Mouse (Mus musculus) bone marrow macrophage, adult 2 months (primary cell): ENCODE measurements around the gene Styx. TPM values are rescaled to one million over a fixed set of nuclear protein-coding genes. Genes with fewer than 3 reads are reported as not detected.
A peak's percentile ranks its signal among the peaks of the same experiment; 100 is the strongest.
"Not testable (repeated sequence)": the region's sequence is repeated elsewhere in the genome, so short reads cannot be mapped to it uniquely, and the experiment has no call there.

Source experiments
- H3K27ac ChIP-seq: 2 replicates; pipeline ENCODE4 v1.5.1; 2012; ENCODE audit warnings: low read depth, low read length; ENCODE audit not compliant: insufficient read depth
- H3K4me1 ChIP-seq: 2 replicates; pipeline ENCODE4 v1.6.1; 2012; ENCODE audit warnings: low read length; ENCODE audit not compliant: control insufficient read depth, insufficient read depth
- H3K4me3 ChIP-seq: 2 replicates; pipeline ENCODE4 v1.5.1; 2012; ENCODE audit warnings: mild to moderate bottlenecking, low read length, moderate library complexity; ENCODE audit not compliant: insufficient read depth
- CTCF ChIP-seq: IDR thresholded peaks from 2 replicates; pipeline ENCODE4 v1.5.1; 2012; ENCODE audit warnings: low read depth, mild to moderate bottlenecking, low read length, moderate library complexity
- POLR2A ChIP-seq: IDR thresholded peaks from 2 replicates; pipeline ENCODE4 v1.6.1; 2012; ENCODE audit warnings: mild to moderate bottlenecking, low read depth, low read length, borderline replicate concordance
- polyA plus RNA-seq: library from polyadenylated mRNA; stranded (reverse); fragments of >200 nt; gene quantifications from 2 replicates; pipeline ENCODE4 v1.2.4, GENCODE M21; 2012; ENCODE audit not compliant: missing spikeins, insufficient read depth, insufficient read length

Gene Styx
- polyA plus RNA-seq, 1 experiment: 20.9 TPM

DNA sequence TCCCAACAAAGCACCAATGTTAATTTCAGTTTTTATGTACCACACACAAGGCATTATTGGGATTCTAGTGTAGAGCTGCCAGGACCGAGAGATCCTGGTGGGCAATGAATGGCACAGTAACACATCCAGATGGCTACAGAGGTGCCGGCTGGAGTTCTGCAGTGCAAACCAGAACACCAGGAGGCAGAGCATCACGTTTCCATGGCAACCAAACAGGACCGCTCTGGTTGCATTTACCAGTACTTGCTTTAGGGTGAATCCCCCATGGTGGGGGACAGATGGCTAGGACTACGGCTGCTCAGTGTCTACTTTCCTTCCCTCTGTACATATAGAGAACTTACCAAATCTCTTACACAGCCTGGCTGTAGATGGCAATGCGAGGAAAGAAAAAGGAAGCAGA, 111.5 kb downstream of the Styx start:
- no peak overlapping the region for H3K4me3 ChIP-seq
- H3K27ac ChIP-seq: no peak overlapping the region
- no peaks in the 10 kb centered on the region for H3K4me1 ChIP-seq
- no peak for TF ChIP-seq POLR2A
- TF ChIP-seq CTCF: no peak

GRCm38 (mm10) chr14:45462875-45463475, 112.1 kb downstream of the Styx start:
- Histone ChIP-seq H3K4me3 (no peak overlapping the region), H3K27ac (no peak overlapping the region), H3K4me1 (no peaks in the 10 kb centered on the region)
- TF ChIP-seq CTCF (no peak), POLR2A (no peak)

- Histone ChIP-seq H3K4me1 (no peaks in the 10 kb centered on the region), H3K4me3 (no peak overlapping the region), H3K27ac (no peak overlapping the region)
- TF ChIP-seq CTCF: no peak
- no peak for TF ChIP-seq POLR2A
These were observed 112.7 kb downstream of the Styx start for GRCm38 (mm10) chr14:45463599-45463998.

DNA sequence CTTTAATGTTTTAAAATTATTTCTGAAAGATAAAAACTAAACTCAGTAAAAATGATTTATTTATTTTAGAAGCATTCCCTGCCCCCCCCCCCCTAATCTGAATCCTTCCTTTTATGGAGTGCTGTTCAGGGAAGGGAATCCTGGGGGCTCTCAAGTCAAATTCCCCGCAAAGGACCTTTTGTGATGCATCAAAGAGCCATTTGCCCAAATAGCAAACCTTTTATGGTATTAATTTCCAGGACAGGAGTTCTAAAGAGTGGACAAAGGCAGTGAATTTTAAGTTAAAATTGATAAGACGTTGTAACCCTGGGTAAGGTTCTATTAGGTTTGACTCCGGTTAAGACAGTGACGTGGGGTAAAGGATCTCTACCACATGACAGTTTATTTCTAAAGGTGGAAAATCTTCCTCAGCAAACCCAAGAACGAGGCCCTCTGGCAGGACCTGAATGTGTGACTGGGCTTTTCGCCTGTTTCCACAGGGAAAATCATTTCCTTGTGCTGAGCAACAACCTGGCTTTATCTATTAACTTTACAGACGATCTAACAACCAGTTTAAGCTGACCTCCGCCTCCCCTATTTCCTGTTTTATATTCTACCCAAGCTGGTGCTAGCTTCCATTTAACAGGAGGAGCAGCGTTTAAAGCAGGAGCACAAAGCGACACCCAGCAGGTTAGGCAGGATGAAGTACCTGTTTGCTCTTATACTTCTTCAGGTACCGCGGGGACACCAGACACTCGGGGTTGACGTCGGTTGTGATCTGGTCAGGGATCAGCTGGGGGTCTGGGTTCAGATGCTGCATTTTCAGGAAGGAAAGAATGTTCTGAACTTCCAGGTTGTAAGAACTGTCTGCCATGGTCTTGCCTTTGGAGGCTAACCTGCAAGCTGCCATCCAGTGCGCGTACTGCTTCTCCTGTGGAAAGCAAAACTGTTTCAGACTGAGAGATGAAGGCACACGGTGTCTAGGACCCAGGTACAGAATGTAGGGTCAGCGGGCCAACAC, 113.4 kb downstream of the Styx start:
- TF ChIP-seq POLR2A: no peak
- TF ChIP-seq CTCF: no peak
- Histone ChIP-seq H3K4me3 (no peak overlapping the region), H3K27ac (no peak overlapping the region), H3K4me1 (no peaks in the 10 kb centered on the region)

DNA sequence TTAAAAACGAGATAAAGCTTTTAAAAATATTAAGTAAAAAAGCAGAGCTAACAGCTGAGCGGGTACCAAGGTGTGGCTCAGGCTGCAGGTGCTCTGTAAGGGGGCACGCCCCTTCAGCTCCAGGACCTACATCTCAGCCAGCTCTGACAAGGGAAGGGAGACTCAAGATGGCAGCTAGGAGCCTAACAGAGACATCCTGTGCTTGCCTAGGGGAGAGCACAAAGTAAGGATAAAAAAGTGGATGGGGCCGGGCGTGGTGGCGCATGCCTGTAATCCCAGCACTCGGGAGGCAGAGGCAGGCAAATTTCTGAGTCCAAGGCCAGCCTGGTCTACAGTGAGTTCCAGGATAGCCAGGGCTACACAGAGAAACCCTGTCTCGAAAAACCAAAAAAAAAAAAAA, 115.5 kb downstream of the Styx start:
- not testable (repeated sequence) for H3K27ac ChIP-seq

GRCm38 (mm10) chr14:45469446-45469845, 118.6 kb downstream of the Styx start:
- Histone ChIP-seq H3K4me1 (no peaks in the 10 kb centered on the region), H3K4me3 (no peak overlapping the region), H3K27ac (no peak overlapping the region)
- TF ChIP-seq POLR2A: no peak
- TF ChIP-seq CTCF: peak; percentile 20; the same call in 1 of the 2 replicates

More for the DNA sequence above, 115.5 kb downstream of the Styx start:
- not testable (repeated sequence) for H3K4me1 ChIP-seq, H3K4me3 ChIP-seq

Other genes with a start within 250 kb of the Styx start
- 0.97 and 1.9 TPM in 2 replicates for gene Gpr137c, start 131.4 kb upstream of the Styx start, polyA plus RNA-seq
- gene Txndc16, start 130.8 kb upstream of the Styx start, polyA plus RNA-seq: 32.9 and 38.1 TPM in 2 replicates
- 24.8 and 26.7 TPM in 2 replicates for gene Ero1l, start 32.3 kb upstream of the Styx start, polyA plus RNA-seq
- 149 and 206 TPM in 2 replicates for gene Psmc6, start 21.3 kb upstream of the Styx start, polyA plus RNA-seq
- gene Gnpnat1, start 53.8 kb downstream of the Styx start, polyA plus RNA-seq: 12.4 and 12.5 TPM in 2 replicates
- 1.5 and 1.7 TPM in 2 replicates for gene Fermt2, start 179.0 kb downstream of the Styx start, polyA plus RNA-seq